Mouse (Mus musculus): ENCODE measurements at regions not wholly inside any gene's neighbourhood (a gene's known extent, or its start where the extent isn't known, plus 50 kb on each side); places are given as distances from the start of the nearest gene placed in this dataset.

- TF ChIP-seq CTCF (IDR thresholded peaks at IDR 0.05; ENCODE audit: control insufficient read depth, insufficient read depth, insufficient read length) (no peak), USF1 (IDR thresholded peaks at IDR 0.05; ENCODE audit: low read depth) (no peak), MAX (IDR thresholded peaks at IDR 0.05) (no peak), FOSL1 (IDR thresholded peaks at IDR 0.05; ENCODE audit: insufficient read depth, low read length, poor library complexity, severe bottlenecking) (no peak)
Observed at GRCm38 (mm10) chr13:52187841-52188604, 341.5 kb downstream of the Gadd45g start.

Measured in C2C12 (cell line).